In the genomic region with DNA sequence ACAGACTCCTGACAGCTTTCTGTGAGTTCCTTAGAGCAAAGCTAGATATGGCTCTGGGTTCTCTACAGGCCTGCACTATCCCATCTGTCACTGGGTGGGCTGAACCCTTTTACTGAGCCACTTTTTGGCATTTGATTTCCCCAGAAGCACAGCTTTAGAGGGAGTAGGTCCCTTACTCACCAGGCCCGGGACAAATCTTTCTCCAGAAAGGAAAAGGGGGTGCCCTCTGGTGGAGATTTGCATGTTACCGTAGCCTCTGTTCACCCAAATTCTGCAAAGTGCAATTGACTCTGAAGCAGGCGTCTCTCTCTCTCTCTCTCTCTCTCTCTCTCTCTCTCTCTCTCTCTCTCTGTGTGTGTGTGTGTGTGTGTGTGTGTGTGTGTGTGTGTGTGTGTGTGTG, we compare ENCODE assay signal across 7 mouse cellular contexts. TPM values are rescaled to one million over a fixed set of nuclear protein-coding genes. Genes with fewer than 3 reads are reported as not detected.
DNase-seq lines count a peak whose midpoint lies in the region; ATAC-seq and TF ChIP-seq lines count a peak whose summit lies in the region.

No protein-coding gene starts in this region.

- peak; percentile 28 for DNase-seq in kidney, adult 2 months
- DNase-seq in kidney, adult 11 months, result no peak
- peak; percentile 38 for DNase-seq in ES-CJ7 (ENCODE audit: low read depth, low spot score)
- DNase-seq in brain, embryonic 14.5 days (ENCODE audit: low read depth), result peak; percentile 73
- DNase-seq in kidney, adult 9 months, result peak; percentile 23
- no peak for DNase-seq in frontal cortex, postnatal 10 days (ENCODE audit: low spot score in 2 of 2)

- 11% methylated on average over 3 of the region's 3 CpGs for WGBS in kidney, adult 2 months
- 3% methylated on average over 3 of the region's 3 CpGs for WGBS in neural tube, embryonic 13.5 days

- no peaks in the 10 kb centered on the region for H3K9me3 ChIP-seq in neural tube, embryonic 13.5 days

- H3K4me3 ChIP-seq in kidney, adult 2 months (ENCODE audit: insufficient read depth, low read depth, low read length), result no peak overlapping the region
- no peak overlapping the region for H3K4me3 ChIP-seq in neural tube, embryonic 13.5 days

- H3K9ac ChIP-seq in neural tube, embryonic 13.5 days, result no peak overlapping the region

- no peak overlapping the region for H3K27ac ChIP-seq in kidney, adult 2 months (ENCODE audit: insufficient read depth, low read depth, low read length)
- peak overlapping the region; percentile 68; the same call in 1 of the 2 replicates for H3K27ac ChIP-seq in neural tube, embryonic 13.5 days (replicated peaks)

- peaks cover 2% of the 10 kb centered on the region; the same call in 1 of the 2 replicates for H3K4me1 ChIP-seq in kidney, adult 2 months (ENCODE audit: control insufficient read depth, insufficient read depth, low read length)
- peaks cover 43% of the 10 kb centered on the region for H3K4me1 ChIP-seq in neural tube, embryonic 13.5 days (replicated peaks)

- TF ChIP-seq CTCF in kidney, adult 2 months (conservative IDR thresholded peaks at IDR 0.05; ENCODE audit: insufficient read depth, insufficient read length, low read depth, low read length), result no peak; the same call in 1 of the 2 replicates
- peak; percentile 58; the same call in 1 of the 2 replicates for TF ChIP-seq CTCF in brain, embryonic 14.5 days (IDR thresholded peaks at IDR 0.05; ENCODE audit: borderline replicate concordance, extremely low read depth, insufficient read depth, insufficient read length)

- no peaks in the 10 kb centered on the region for H3K36me3 ChIP-seq in kidney, adult 2 months (ENCODE audit: control insufficient read depth, insufficient read depth, low read length)
- no peaks in the 10 kb centered on the region for H3K36me3 ChIP-seq in neural tube, embryonic 13.5 days

- H3K4me2 ChIP-seq in neural tube, embryonic 13.5 days, result peak overlapping the region; percentile 52; the same call in 1 of the 2 replicates

- TF ChIP-seq POLR2A in kidney, adult 2 months (IDR thresholded peaks at IDR 0.05; ENCODE audit: low read depth, low read length), result no peak
- TF ChIP-seq POLR2A in brain, embryonic 14.5 days (IDR thresholded peaks at IDR 0.05; ENCODE audit: borderline replicate concordance, extremely low read depth, insufficient read depth, insufficient read length, poor library complexity, severe bottlenecking), result no peak

- no peaks in the 10 kb centered on the region for H3K27me3 ChIP-seq in kidney, adult 2 months (replicated peaks; ENCODE audit: control insufficient read depth, insufficient read depth, low read length)
- H3K27me3 ChIP-seq in neural tube, embryonic 13.5 days, result peaks cover 9% of the 10 kb centered on the region

- peak; percentile 36; the same call in 1 of the 2 replicates for ATAC-seq in neural tube, embryonic 13.5 days (ENCODE audit: low read depth)

RNA-seq across cellular contexts. Expression of a gene that starts 28.6 kb away (rescaled TPM):
- 0.72 and 1.2 TPM in 2 replicates for polyA plus RNA-seq in kidney, adult 2 months (2012; rRNA removed)
- polyA plus RNA-seq in brain, embryonic 14.5 days (2012; rRNA removed), result 143 and 205 TPM in 2 replicates
- 55.7 and 59.4 TPM in 2 replicates for polyA plus RNA-seq in neural tube, embryonic 13.5 days (2015; fragmentation: Nextera tagmentation; extraction: Ambion mirVana)

RNA-seq across cellular contexts. Expression of a gene that starts 39.6 kb away (rescaled TPM):
- polyA plus RNA-seq in kidney, adult 2 months (2012; rRNA removed), result 1.8 and 2.0 TPM in 2 replicates
- polyA plus RNA-seq in brain, embryonic 14.5 days (2012; rRNA removed), result 0.14 and 0.18 TPM in 2 replicates
- 0.28 TPM in 1 of 2 replicates, not detected in the other for polyA plus RNA-seq in neural tube, embryonic 13.5 days (2015; fragmentation: Nextera tagmentation; extraction: Ambion mirVana)

RNA-seq across cellular contexts. Expression of a gene that starts 39.9 kb away (rescaled TPM):
- 14.5 and 20.5 TPM in 2 replicates for polyA plus RNA-seq in kidney, adult 2 months (2012; rRNA removed)
- polyA plus RNA-seq in brain, embryonic 14.5 days (2012; rRNA removed), result 4.4 and 8.2 TPM in 2 replicates
- polyA plus RNA-seq in neural tube, embryonic 13.5 days (2015; fragmentation: Nextera tagmentation; extraction: Ambion mirVana), result 6.0 and 6.5 TPM in 2 replicates

Comparison
In these comparisons a context has a peak if more than half of its experiments do, and no peak if none do; other contexts are left out.
1. DNase-seq: peak in kidney, adult 2 months (single experiment), ES-CJ7 (single experiment), brain, embryonic 14.5 days (single experiment) and kidney, adult 9 months (single experiment); none in kidney, adult 11 months (single experiment) and frontal cortex, postnatal 10 days (0 of 2).
2. RNA of a gene that starts 28.6 kb away (polyA plus RNA-seq): 143 to 205 TPM in brain, embryonic 14.5 days and 55.7 to 59.4 TPM in neural tube, embryonic 13.5 days; 0.72 to 1.2 TPM in kidney, adult 2 months; every median in the first group is over 10 times any median in the second.